Mouse (Mus musculus) midbrain, embryonic 15.5 days (tissue): Measurements from ENCODE around the gene Igsf9. TPM values are rescaled to one million over a fixed set of nuclear protein-coding genes. Genes with fewer than 3 reads are reported as not detected.

Source experiments
- ATAC-seq: fragments of 200-750 bp; cut with Nextera tagmentation; replicated peaks from 2 replicates; pipeline ENCODE4 v1.8.0; 2017; ENCODE audit warnings: moderate TSS enrichment
- H3K27ac ChIP-seq: fragments of 300-500 bp; sonication (generic); 2 replicates; pipeline ENCODE4 v1.5.1; 2015; ENCODE audit warnings: mild to moderate bottlenecking, inconsistent platforms
- H3K27me3 ChIP-seq: fragments of 300-500 bp; sonication (generic); replicated peaks from 2 replicates; pipeline ENCODE4 v1.6.1; 2015; ENCODE audit warnings: inconsistent platforms
- H3K36me3 ChIP-seq: fragments of 300-500 bp; sonication (generic); replicated peaks from 2 replicates; pipeline ENCODE4 v1.6.1; 2015; ENCODE audit warnings: inconsistent platforms
- H3K4me1 ChIP-seq: fragments of 300-500 bp; sonication (generic); 2 replicates; pipeline ENCODE4 v1.6.1; 2015; ENCODE audit warnings: inconsistent platforms
- H3K4me2 ChIP-seq: fragments of 300-500 bp; sonication (generic); 2 replicates; pipeline ENCODE4 v1.6.1; 2015; ENCODE audit warnings: inconsistent platforms, mild to moderate bottlenecking, moderate library complexity
- H3K4me3 ChIP-seq: fragments of 300-500 bp; sonication (generic); 2 replicates; pipeline ENCODE4 v1.5.1; 2015; ENCODE audit warnings: mild to moderate bottlenecking, inconsistent platforms
- H3K9ac ChIP-seq: fragments of 300-500 bp; sonication (generic); 2 replicates; pipeline ENCODE4 v1.6.1; 2015; ENCODE audit warnings: mild to moderate bottlenecking, inconsistent platforms
- H3K9me3 ChIP-seq: fragments of 300-500 bp; sonication (generic); 2 replicates; pipeline ENCODE4 v1.6.1; 2016; ENCODE audit warnings: inconsistent platforms
- WGBS: fragments of 180-500 bp; shearing (Covaris S2); methylation state at CpG from one replicate; pipeline ENCODE4 v1.1.7; 2015; ENCODE audit warnings: mixed read lengths; 5-methylcytosine and 5-hydroxymethylcytosine counted together
- polyA plus RNA-seq: library from polyadenylated mRNA; unstranded; fragments of >200 nt; fragmentation: Nextera tagmentation; extraction: Ambion mirVana; gene quantifications from 2 replicates; pipeline ENCODE4 v1.2.1, GENCODE M21; 2015

The Igsf9 gene
- polyA plus RNA-seq, 1 experiment from 2014 or later: 83.2 TPM

GRCm38 (mm10) chr1:172474196-172474595 is 7.4 kb upstream of the Igsf9 start:
- Histone ChIP-seq H3K4me1 (no peaks in the 10 kb centered on the region), H3K4me3 (no peak overlapping the region), H3K4me2 (no peak overlapping the region), H3K36me3 (no peaks in the 10 kb centered on the region), H3K9ac (no peak overlapping the region), H3K9me3 (no peaks in the 10 kb centered on the region), H3K27me3 (no peaks in the 10 kb centered on the region; the same call in 1 of the 2 replicates), H3K27ac (no peak overlapping the region)
- no peak for ATAC-seq
- WGBS: 81% methylated on average over 3 of the region's 3 CpGs

GRCm38 (mm10) chr1:172475054-172475741 is 6.4 kb upstream of the Igsf9 start, which contains the start of gene Slamf9:
Slamf9 (plus strand) TSS chr1:172475358.
- H3K4me3 ChIP-seq: no peak within 1 kb of the TSS
- no peaks in the 10 kb centered on the region for H3K9me3 ChIP-seq
- no peak within 1 kb of the TSS for H3K4me2 ChIP-seq
- H3K9ac ChIP-seq: no peak within 1 kb of the TSS
- no peaks in the 10 kb centered on the region for H3K36me3 ChIP-seq
- no peaks in the 10 kb centered on the region for H3K4me1 ChIP-seq
- no peak within 1 kb of the TSS for H3K27ac ChIP-seq
- H3K27me3 ChIP-seq: no peaks in the 10 kb centered on the region; the same call in 1 of the 2 replicates
- no peak for ATAC-seq
- WGBS: 70% methylated on average over 7 of the region's 7 CpGs

DNA sequence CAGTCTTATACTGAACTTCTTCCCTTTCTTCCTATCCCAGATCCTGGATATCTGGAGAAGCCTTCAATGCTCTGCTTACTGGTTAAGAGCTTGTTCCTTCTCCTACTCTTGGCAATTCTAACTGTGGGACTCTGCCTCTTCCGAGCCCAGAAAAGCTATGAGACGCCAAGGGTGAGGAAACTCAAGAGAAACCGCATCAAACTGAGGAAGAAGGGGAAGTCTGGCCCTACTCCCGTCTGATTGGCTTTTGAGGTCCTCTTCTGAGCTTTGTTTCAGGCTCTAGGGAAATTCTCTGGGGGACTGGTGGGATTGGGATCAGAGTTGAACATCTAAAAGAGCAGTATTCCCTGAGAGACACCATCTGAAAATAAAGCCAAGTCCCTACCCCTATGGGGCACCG is 3.6 kb upstream of the Igsf9 start:
- H3K4me2 ChIP-seq: no peak overlapping the region
- H3K9me3 ChIP-seq: no peaks in the 10 kb centered on the region
- no peak overlapping the region for H3K27ac ChIP-seq
- H3K4me1 ChIP-seq: peaks cover 9% of the 10 kb centered on the region
- 86% methylated on average over 5 of the region's 5 CpGs for WGBS
- H3K4me3 ChIP-seq: no peak overlapping the region
- no peak overlapping the region for H3K9ac ChIP-seq
- H3K36me3 ChIP-seq: no peaks in the 10 kb centered on the region
- ATAC-seq: no peak
- H3K27me3 ChIP-seq: peaks cover 4% of the 10 kb centered on the region; the same call in 1 of the 2 replicates

DNA sequence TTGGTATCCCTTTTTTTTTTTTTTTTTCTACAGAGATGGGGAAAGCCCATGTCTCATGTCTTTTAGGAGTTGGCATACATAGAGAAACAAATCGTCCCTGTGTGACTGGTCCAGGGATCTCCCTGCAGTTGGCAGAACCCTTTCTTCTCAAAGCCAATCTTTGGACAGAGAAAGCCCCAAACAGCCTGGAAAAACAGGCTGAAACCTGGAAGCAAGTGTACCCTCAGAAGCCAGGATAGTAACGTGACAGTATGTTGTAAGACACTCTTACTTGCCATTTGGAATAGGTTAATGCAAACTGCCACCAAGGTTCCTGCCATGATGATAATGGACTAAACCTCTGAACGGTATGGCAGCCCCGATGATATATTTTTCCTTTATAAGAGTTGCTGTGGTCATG is 1.2 kb upstream of the Igsf9 start:
- H3K9me3 ChIP-seq: no peaks in the 10 kb centered on the region
- H3K9ac ChIP-seq: no peak overlapping the region
- WGBS: 92% methylated on average over 4 of the region's 4 CpGs
- H3K4me3 ChIP-seq: no peak overlapping the region
- no peaks in the 10 kb centered on the region for H3K36me3 ChIP-seq
- no peak overlapping the region for H3K4me2 ChIP-seq
- 0 out of 2 replicates have a peak, but pooled peaks cover 4% of the 10 kb centered on the region for H3K27me3 ChIP-seq
- ATAC-seq: no peak
- peaks cover 32% of the 10 kb centered on the region for H3K4me1 ChIP-seq
- H3K27ac ChIP-seq: no peak overlapping the region

- WGBS: 20% methylated on average over 13 of the region's 13 CpGs
- Histone ChIP-seq H3K9ac (peak overlapping the region; percentile 33; the same call in 1 of the 2 replicates), H3K4me2 (peak overlapping the region; percentile 76), H3K4me1 (peaks cover 39% of the 10 kb centered on the region), H3K4me3 (peak overlapping the region; percentile 67), H3K36me3 (no peaks in the 10 kb centered on the region), H3K27me3 (0 out of 2 replicates have a peak, but pooled peaks cover 4% of the 10 kb centered on the region), H3K27ac (no peak overlapping the region), H3K9me3 (no peaks in the 10 kb centered on the region)
- ATAC-seq: no peak
Measured at GRCm38 (mm10) chr1:172481111-172481510, 477 bp upstream of the Igsf9 start.

DNA sequence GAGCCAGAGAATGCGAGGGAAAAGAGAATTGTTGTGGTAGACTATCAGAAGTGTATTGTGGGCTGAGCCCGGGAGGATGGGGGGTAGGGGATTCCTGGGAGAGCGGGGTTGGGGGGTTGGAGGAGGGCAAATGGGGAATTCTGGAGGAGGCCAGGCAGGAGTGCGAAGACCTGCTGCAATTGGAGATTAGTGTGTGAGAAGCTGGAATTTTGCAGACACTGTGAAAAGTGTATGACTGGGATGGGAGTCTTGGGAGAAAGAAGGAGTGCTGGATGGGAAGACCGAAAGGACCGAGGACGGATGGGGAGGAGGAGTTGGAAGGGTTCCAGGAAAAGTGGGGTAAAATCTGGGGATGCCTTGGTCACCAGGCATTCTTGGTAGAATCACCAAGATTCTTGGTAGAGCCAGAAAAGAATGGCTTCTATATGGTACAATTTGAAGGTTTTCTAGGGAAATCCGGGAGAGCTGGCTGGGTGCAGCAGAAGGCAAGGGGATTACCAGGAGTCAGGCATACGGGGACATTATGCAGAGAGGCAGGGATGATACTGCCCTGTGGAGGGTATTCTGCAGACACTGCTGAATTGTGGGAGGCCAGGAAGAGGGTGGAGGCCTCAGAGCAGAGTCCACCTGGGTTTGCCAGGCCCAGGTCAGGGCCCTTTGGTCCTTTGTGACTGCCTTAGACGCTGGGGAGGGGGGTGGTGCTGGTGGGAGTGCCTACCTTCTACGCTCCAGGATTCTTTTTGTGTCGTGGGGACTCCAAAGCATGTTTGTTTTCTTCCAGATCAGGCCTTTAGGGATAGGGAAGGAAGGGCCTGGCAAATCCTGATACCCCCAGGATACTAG is 1.2 kb downstream of the Igsf9 start:
- H3K4me3 ChIP-seq: peak overlapping the region; percentile 67
- H3K4me1 ChIP-seq: peaks cover 56% of the 10 kb centered on the region
- ATAC-seq: peak; percentile 8
- peak overlapping the region; percentile 65 for H3K9ac ChIP-seq
- WGBS: 1% methylated on average over 12 of the region's 12 CpGs
- 0 out of 2 replicates have a peak, but pooled peaks cover 4% of the 10 kb centered on the region for H3K27me3 ChIP-seq
- no peaks in the 10 kb centered on the region for H3K36me3 ChIP-seq
- H3K27ac ChIP-seq: peak overlapping the region; percentile 72
- H3K4me2 ChIP-seq: peak overlapping the region; percentile 76
- H3K9me3 ChIP-seq: no peaks in the 10 kb centered on the region

DNA sequence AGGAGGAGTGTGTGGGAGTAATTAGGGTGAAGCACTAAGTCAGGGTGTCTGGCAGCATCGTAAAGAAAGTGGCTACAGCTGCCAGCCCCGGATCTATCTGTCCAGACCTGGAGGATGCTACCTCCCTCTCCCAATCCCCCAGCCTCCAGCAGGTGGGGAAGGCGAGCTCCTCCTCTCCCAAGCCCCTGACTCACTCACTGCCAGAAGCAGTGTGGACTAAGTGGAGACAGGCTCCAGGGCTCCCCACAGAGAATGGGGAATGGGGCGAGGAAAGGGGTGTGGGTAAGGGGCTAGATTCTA is 1.7 kb downstream of the Igsf9 start:
- Histone ChIP-seq H3K4me2 (peak overlapping the region; percentile 76), H3K9me3 (no peaks in the 10 kb centered on the region), H3K9ac (peak overlapping the region; percentile 65), H3K4me3 (peak overlapping the region; percentile 67), H3K4me1 (peaks cover 60% of the 10 kb centered on the region), H3K27me3 (0 out of 2 replicates have a peak, but pooled peaks cover 4% of the 10 kb centered on the region), H3K36me3 (no peaks in the 10 kb centered on the region), H3K27ac (peak overlapping the region; percentile 72)
- WGBS: 12% methylated on average over 4 of the region's 4 CpGs
- peak; percentile 9; the same call in 1 of the 2 replicates for ATAC-seq

- peaks cover 60% of the 10 kb centered on the region for H3K4me1 ChIP-seq
- H3K4me3 ChIP-seq: peak overlapping the region; percentile 67
- H3K27me3 ChIP-seq: 0 out of 2 replicates have a peak, but pooled peaks cover 4% of the 10 kb centered on the region
- H3K27ac ChIP-seq: no peak overlapping the region
- no peaks in the 10 kb centered on the region for H3K36me3 ChIP-seq
- no peak for ATAC-seq
- peak overlapping the region; percentile 76 for H3K4me2 ChIP-seq
- H3K9ac ChIP-seq: peak overlapping the region; percentile 65
- H3K9me3 ChIP-seq: no peaks in the 10 kb centered on the region
- WGBS: 21% methylated on average over 11 of the region's 11 CpGs
Measured at GRCm38 (mm10) chr1:172484236-172484635, 2.6 kb downstream of the Igsf9 start.

DNA sequence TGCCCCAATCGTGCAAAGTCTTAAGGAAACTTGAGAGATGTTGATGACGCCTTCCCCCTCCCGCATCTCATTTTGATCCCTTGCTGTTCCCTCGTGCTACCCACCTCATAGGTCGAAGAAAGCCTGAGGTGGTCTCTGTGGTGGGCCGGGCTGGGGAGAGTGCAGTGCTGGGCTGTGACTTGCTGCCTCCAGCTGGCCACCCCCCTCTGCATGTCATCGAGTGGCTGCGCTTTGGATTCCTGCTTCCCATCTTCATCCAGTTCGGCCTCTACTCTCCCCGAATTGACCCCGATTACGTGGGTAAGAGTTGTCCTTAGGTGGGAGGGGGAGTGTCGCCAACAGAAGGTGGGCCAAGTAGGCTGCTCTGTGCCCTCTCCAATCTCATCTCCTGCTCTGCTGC is 3.1 kb downstream of the Igsf9 start:
- Histone ChIP-seq H3K9ac (peak overlapping the region; percentile 65), H3K4me3 (peak overlapping the region; percentile 67), H3K27ac (no peak overlapping the region), H3K9me3 (no peaks in the 10 kb centered on the region), H3K36me3 (no peaks in the 10 kb centered on the region), H3K4me2 (peak overlapping the region; percentile 76), H3K27me3 (0 out of 2 replicates have a peak, but pooled peaks cover 4% of the 10 kb centered on the region), H3K4me1 (peaks cover 60% of the 10 kb centered on the region)
- no peak for ATAC-seq
- WGBS: 32% methylated on average over 13 of the region's 13 CpGs

DNA sequence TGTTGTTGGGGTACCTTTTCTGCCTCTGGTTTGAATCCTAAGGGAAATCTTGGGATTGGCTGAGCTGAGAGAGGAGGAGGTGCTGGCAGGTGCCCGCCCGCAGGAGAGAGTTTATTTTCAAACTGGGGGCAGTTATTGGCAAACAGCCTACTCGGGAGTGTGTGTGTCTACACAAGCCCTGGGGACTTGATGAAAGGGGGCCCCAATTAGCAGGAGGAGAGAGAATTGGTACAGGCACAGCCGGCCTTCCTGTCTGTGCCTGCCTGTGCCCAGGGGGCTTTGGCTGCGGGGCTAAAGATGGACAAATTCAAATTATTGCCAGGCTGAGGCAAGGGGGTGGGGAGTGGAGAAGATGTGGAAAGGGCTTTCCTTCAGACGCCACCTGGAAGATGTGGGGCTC is 4.2 kb downstream of the Igsf9 start:
- 10% methylated on average over 6 of the region's 6 CpGs for WGBS
- H3K4me1 ChIP-seq: peaks cover 66% of the 10 kb centered on the region
- 0 out of 2 replicates have a peak, but pooled peaks cover under 1% of the 10 kb centered on the region for H3K27me3 ChIP-seq
- ATAC-seq: no peak
- peak overlapping the region; percentile 76 for H3K4me2 ChIP-seq
- peak overlapping the region; percentile 54 for H3K27ac ChIP-seq
- no peaks in the 10 kb centered on the region for H3K9me3 ChIP-seq
- no peaks in the 10 kb centered on the region for H3K36me3 ChIP-seq
- H3K4me3 ChIP-seq: peak overlapping the region; percentile 67
- H3K9ac ChIP-seq: peak overlapping the region; percentile 30; the same call in 1 of the 2 replicates

DNA sequence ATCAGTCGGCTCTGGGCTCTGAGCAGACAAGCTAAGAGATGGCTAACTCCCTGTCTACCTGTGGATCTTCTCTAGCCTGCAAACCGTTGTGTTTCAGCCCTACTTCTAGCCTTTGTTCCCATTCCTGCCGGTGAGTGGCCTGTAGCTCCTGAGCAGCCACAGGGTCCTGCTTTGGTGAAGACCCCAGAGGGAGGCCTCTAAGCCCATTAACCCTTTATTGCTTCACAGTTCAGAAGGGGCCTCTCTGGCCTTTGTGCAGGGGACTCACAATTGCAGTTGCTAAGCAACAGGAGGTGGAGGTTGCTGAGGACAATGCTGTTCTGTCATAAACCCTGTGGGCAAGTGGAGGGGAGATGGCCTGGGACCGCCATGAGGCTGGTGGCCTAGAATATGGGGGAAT is 4.6 kb downstream of the Igsf9 start:
- Histone ChIP-seq H3K4me1 (peaks cover 62% of the 10 kb centered on the region), H3K4me3 (peak overlapping the region; percentile 67), H3K27ac (peak overlapping the region; percentile 54), H3K9ac (peak overlapping the region; percentile 30), H3K27me3 (no peaks in the 10 kb centered on the region), H3K4me2 (peak overlapping the region; percentile 76), H3K9me3 (no peaks in the 10 kb centered on the region), H3K36me3 (no peaks in the 10 kb centered on the region)
- ATAC-seq: no peak
- 3% methylated on average over 4 of the region's 4 CpGs for WGBS

GRCm38 (mm10) chr1:172486651-172487050 is 5.1 kb downstream of the Igsf9 start:
- Histone ChIP-seq H3K4me2 (peak overlapping the region; percentile 76), H3K4me1 (peaks cover 61% of the 10 kb centered on the region), H3K27me3 (no peaks in the 10 kb centered on the region), H3K9me3 (no peaks in the 10 kb centered on the region), H3K9ac (peak overlapping the region; percentile 30), H3K36me3 (no peaks in the 10 kb centered on the region), H3K27ac (peak overlapping the region; percentile 54; the same call in 1 of the 2 replicates), H3K4me3 (peak overlapping the region; percentile 67)
- no peak for ATAC-seq
- WGBS: 23% methylated on average over 5 of the region's 5 CpGs
